1 mouse cellular context compared by ENCODE assay signal in the genomic region with DNA sequence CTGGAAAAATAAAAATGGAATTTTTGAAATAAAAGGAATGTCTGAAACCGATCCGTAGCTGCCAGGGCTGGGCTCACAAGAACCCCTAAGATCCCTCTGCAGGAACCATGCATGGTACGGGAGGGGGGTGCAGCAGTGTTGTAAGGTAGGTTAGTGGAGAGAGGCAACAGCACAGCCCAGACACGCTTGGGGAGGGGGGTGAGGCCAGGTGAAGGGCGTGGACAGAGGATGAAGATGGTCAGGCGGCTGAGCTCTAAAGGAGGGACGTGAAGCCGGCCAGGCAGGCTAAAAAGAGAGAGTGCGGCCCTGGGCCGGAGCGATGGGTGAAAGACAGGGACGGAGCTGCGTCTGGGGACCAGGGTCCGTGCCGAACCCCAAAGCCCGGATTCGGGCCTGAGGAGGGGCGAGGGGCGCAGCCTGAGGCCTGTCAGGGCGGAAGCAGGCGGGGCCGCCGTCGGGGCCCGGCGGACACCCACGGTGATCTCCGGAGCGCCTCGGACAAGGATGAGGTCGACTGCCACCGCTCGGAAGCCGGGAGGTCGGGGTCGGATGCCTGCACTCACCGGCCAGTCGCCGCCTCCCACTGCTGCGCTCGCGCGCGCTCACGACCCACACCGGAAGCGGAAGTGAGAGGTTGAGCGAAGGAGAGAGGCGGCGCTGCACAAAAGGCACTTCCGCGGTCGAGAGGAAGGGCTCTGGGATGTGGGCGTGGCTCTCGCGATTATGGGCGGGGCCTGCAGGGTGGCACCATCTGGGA.
TF ChIP-seq lines count a peak whose summit lies in the region.

Gene Clasrp, minus strand, starts transcription at position 638 of the 757 bp plus-strand sequence.

TF ChIP-seq in CH12.LX, 34 proteins besides CTCF, POLR2A, EP300 and RAD21 (continued from another document):
- TF ChIP-seq POLR2AphosphoS2 (IDR thresholded peaks at IDR 0.05; ENCODE audit: low read depth, low read length): no peak
- no peak for TF ChIP-seq MEF2A (IDR thresholded peaks at IDR 0.05; ENCODE audit: borderline replicate concordance, low read depth, low read length)
- TF ChIP-seq UBTF (IDR thresholded peaks at IDR 0.05; ENCODE audit: low read depth, low read length): 0 out of 2 replicates have a peak, but pooled peaks have one; percentile 59
- TF ChIP-seq MYC (IDR thresholded peaks at IDR 0.05; ENCODE audit: low read depth, low read length): 0 out of 2 replicates have a peak, but pooled peaks have one; percentile 15
- TF ChIP-seq ZNF384 (IDR thresholded peaks at IDR 0.05; ENCODE audit: low read depth, low read length): no peak
- TF ChIP-seq CHD1 (IDR thresholded peaks at IDR 0.05; ENCODE audit: low read depth, low read length): 0 out of 2 replicates have a peak, but pooled peaks have one; percentile 21
- TF ChIP-seq ELF1 (IDR thresholded peaks at IDR 0.05; ENCODE audit: low read depth, low read length): peak; percentile 99
- no peak for TF ChIP-seq GABPA (IDR thresholded peaks at IDR 0.05; ENCODE audit: insufficient replicate concordance, low read depth, low read length)
- TF ChIP-seq ZKSCAN1 (IDR thresholded peaks at IDR 0.05; ENCODE audit: borderline replicate concordance, low read depth, low read length): no peak
- TF ChIP-seq KAT2A (IDR thresholded peaks at IDR 0.05; ENCODE audit: insufficient replicate concordance, low read length): peak; percentile 36; the same call in 1 of the 2 replicates
- TF ChIP-seq TCF12 (IDR thresholded peaks at IDR 0.05; ENCODE audit: low read depth, low read length): peak; percentile 76
- TF ChIP-seq ZMIZ1 (IDR thresholded peaks at IDR 0.05; ENCODE audit: low read depth, low read length): peak; percentile 64; the same call in 1 of the 2 replicates
- no peak for TF ChIP-seq JUN (IDR thresholded peaks at IDR 0.05; ENCODE audit: insufficient read depth, low read depth, low read length)
- no peak; the same call in 1 of the 2 replicates for TF ChIP-seq E2F4 (IDR thresholded peaks at IDR 0.05; ENCODE audit: insufficient replicate concordance, low read depth, low read length)
- no peak for TF ChIP-seq PAX5 (IDR thresholded peaks at IDR 0.05; ENCODE audit: low read length)
- no peak for TF ChIP-seq IRF4 (IDR thresholded peaks at IDR 0.05; ENCODE audit: low read depth, low read length)
- peak; percentile 77 for TF ChIP-seq TBP (conservative IDR thresholded peaks at IDR 0.05; ENCODE audit: low read depth, low read length)
- TF ChIP-seq RCOR1 (conservative IDR thresholded peaks at IDR 0.05; ENCODE audit: low read depth, low read length): no peak
- TF ChIP-seq CHD2 (IDR thresholded peaks at IDR 0.05; ENCODE audit: low read length): no peak
- TF ChIP-seq USF1 (IDR thresholded peaks at IDR 0.05; ENCODE audit: low read depth, low read length): no peak
- TF ChIP-seq SIN3A (IDR thresholded peaks at IDR 0.05; ENCODE audit: low read length): no peak
- TF ChIP-seq ZC3H11A (IDR thresholded peaks at IDR 0.05; ENCODE audit: low read depth, low read length): no peak
- peak; percentile 84 for TF ChIP-seq HCFC1 (IDR thresholded peaks at IDR 0.05; ENCODE audit: low read depth, low read length)
- no peak for TF ChIP-seq MAFK (IDR thresholded peaks at IDR 0.05; ENCODE audit: insufficient replicate concordance, low read length)
- TF ChIP-seq ETS1 (conservative IDR thresholded peaks at IDR 0.05; ENCODE audit: low read depth, low read length): no peak
- TF ChIP-seq SMC3 (IDR thresholded peaks at IDR 0.05; ENCODE audit: low read depth, low read length): no peak
- no peak for TF ChIP-seq JUND (conservative IDR thresholded peaks at IDR 0.05; ENCODE audit: low read depth, low read length)
- no peak for TF ChIP-seq USF2 (conservative IDR thresholded peaks at IDR 0.05; ENCODE audit: low read depth, low read length)
- no peak for TF ChIP-seq MAZ (IDR thresholded peaks at IDR 0.05; ENCODE audit: low read depth, low read length)
- peak; percentile 42; the same call in 1 of the 2 replicates for TF ChIP-seq MXI1 (IDR thresholded peaks at IDR 0.05; ENCODE audit: low read depth, low read length)
